Mouse (Mus musculus) erythroblast, embryonic 14.5 days (primary cell): ENCODE measurements around the gene Nlrp6.

Source experiments
- GATA1 ChIP-seq: IDR thresholded peaks from 2 replicates; pipeline ENCODE4 v1.6.1; 2012; ENCODE audit warnings: low read length, inconsistent platforms, mixed read lengths
- TAL1 ChIP-seq: IDR thresholded peaks from 3 replicates; pipeline ENCODE4 v1.6.1; 2012; ENCODE audit warnings: low read length, inconsistent platforms, mixed read lengths

- TF ChIP-seq GATA1 (no peak), TAL1 (no peak)
Observed at GRCm38 (mm10) chr7:140955758-140956555, 35.3 kb downstream of the Nlrp6 start, which contains the start of the genes Gm45717 and Ifitm2.
